Mouse (Mus musculus) intestine, embryonic 16.5 days (tissue): Measurements from ENCODE around the gene Celsr1. TPM values are rescaled to one million over a fixed set of nuclear protein-coding genes. Genes with fewer than 3 reads are reported as not detected.

Source experiments
- ATAC-seq: fragments of 200-750 bp; cut with Nextera tagmentation; 2 replicates; pipeline ENCODE4 v1.8.0; 2017; ENCODE audit warnings: moderate TSS enrichment, moderate library complexity
- H3K27ac ChIP-seq: fragments of 300-500 bp; sonication (generic); 2 replicates; pipeline ENCODE4 v1.5.1; 2014; ENCODE audit warnings: mild to moderate bottlenecking, low read length
- H3K27me3 ChIP-seq: fragments of 300-500 bp; sonication (generic); replicated peaks from 2 replicates; pipeline ENCODE4 v1.6.1; 2014; ENCODE audit warnings: low read length, control low read depth, mixed read lengths; ENCODE audit not compliant: control insufficient read depth, insufficient read depth
- H3K36me3 ChIP-seq: fragments of 300-500 bp; sonication (generic); 2 replicates; pipeline ENCODE4 v1.6.1; 2014; ENCODE audit warnings: low read length, control low read depth; ENCODE audit not compliant: control insufficient read depth, insufficient read depth
- H3K4me1 ChIP-seq: fragments of 300-500 bp; sonication (generic); 2 replicates; pipeline ENCODE4 v1.6.1; 2014; ENCODE audit warnings: low read length, control low read depth, mixed read lengths; ENCODE audit not compliant: control insufficient read depth, insufficient read depth
- H3K4me2 ChIP-seq: fragments of 300-500 bp; sonication (generic); 2 replicates; pipeline ENCODE4 v1.6.1; 2014; ENCODE audit warnings: low read depth, low read length, control low read depth
- H3K4me3 ChIP-seq: fragments of 300-500 bp; sonication (generic); 2 replicates; pipeline ENCODE4 v1.5.1; 2014; ENCODE audit warnings: mild to moderate bottlenecking, low read length
- H3K9ac ChIP-seq: fragments of 300-500 bp; sonication (generic); 2 replicates; pipeline ENCODE4 v1.6.1; 2014; ENCODE audit warnings: low read depth, low read length
- H3K9me3 ChIP-seq: fragments of 300-500 bp; sonication (generic); 2 replicates; pipeline ENCODE4 v1.6.1; 2016; ENCODE audit warnings: low read length, control low read depth; ENCODE audit not compliant: control insufficient read depth
- WGBS: fragments of 180-500 bp; shearing (Covaris S2); extraction: QIAGEN DNeasy Blood & Tissue Kit; methylation state at CpG from one replicate; pipeline ENCODE4 v1.1.7; 2014; 5-methylcytosine and 5-hydroxymethylcytosine counted together
- polyA plus RNA-seq: library from polyadenylated mRNA; unstranded; fragments of >200 nt; fragmentation: Nextera tagmentation; extraction: Ambion mirVana; gene quantifications from 2 replicates; pipeline ENCODE4 v1.2.1, GENCODE M21; 2015

Celsr1 gene
- polyA plus RNA-seq, 1 experiment from 2014 or later: 0.51 TPM

- peaks cover 45% of the 10 kb centered on the region for H3K4me1 ChIP-seq
- ATAC-seq: no peak
- H3K4me3 ChIP-seq: no peak overlapping the region
- H3K27me3 ChIP-seq: no peaks in the 10 kb centered on the region
- no peak overlapping the region for H3K9ac ChIP-seq
- 55% methylated on average over 14 of the region's 14 CpGs for WGBS
- no peaks in the 10 kb centered on the region for H3K9me3 ChIP-seq
- H3K27ac ChIP-seq: no peak overlapping the region
- H3K36me3 ChIP-seq: no peaks in the 10 kb centered on the region; the same call in 1 of the 2 replicates
- H3K4me2 ChIP-seq: no peak overlapping the region
These were observed 33.4 kb upstream of the Celsr1 start for GRCm38 (mm10) chr15:86066836-86067580.

- Histone ChIP-seq H3K9ac (no peak overlapping the region), H3K4me2 (no peak overlapping the region), H3K36me3 (no peaks in the 10 kb centered on the region; the same call in 1 of the 2 replicates), H3K27me3 (no peaks in the 10 kb centered on the region), H3K4me3 (no peak overlapping the region), H3K9me3 (no peaks in the 10 kb centered on the region), H3K27ac (no peak overlapping the region), H3K4me1 (peaks cover 45% of the 10 kb centered on the region)
- no peak for ATAC-seq
- WGBS: 83% methylated on average over 4 of the region's 4 CpGs
These were observed 31.8 kb upstream of the Celsr1 start for GRCm38 (mm10) chr15:86065367-86065766.

GRCm38 (mm10) chr15:86064850-86065229, 31.3 kb upstream of the Celsr1 start:
- no peaks in the 10 kb centered on the region for H3K27me3 ChIP-seq
- no peaks in the 10 kb centered on the region for H3K9me3 ChIP-seq
- H3K4me1 ChIP-seq: peaks cover 47% of the 10 kb centered on the region
- H3K9ac ChIP-seq: no peak overlapping the region
- ATAC-seq: peak; percentile 27
- no peak overlapping the region for H3K4me3 ChIP-seq
- no peaks in the 10 kb centered on the region; the same call in 1 of the 2 replicates for H3K36me3 ChIP-seq
- WGBS: 76% methylated on average over 3 of the region's 3 CpGs
- H3K4me2 ChIP-seq: no peak overlapping the region
- H3K27ac ChIP-seq: no peak overlapping the region

- 87% methylated on average over 8 of the region's 8 CpGs for WGBS
- no peaks in the 10 kb centered on the region for H3K27me3 ChIP-seq
- no peaks in the 10 kb centered on the region for H3K9me3 ChIP-seq
- H3K9ac ChIP-seq: no peak overlapping the region
- H3K4me1 ChIP-seq: peaks cover 52% of the 10 kb centered on the region
- no peak overlapping the region for H3K27ac ChIP-seq
- ATAC-seq: no peak
- H3K4me2 ChIP-seq: no peak overlapping the region
- H3K4me3 ChIP-seq: no peak overlapping the region
- no peaks in the 10 kb centered on the region; the same call in 1 of the 2 replicates for H3K36me3 ChIP-seq
These were observed 30.7 kb upstream of the Celsr1 start for GRCm38 (mm10) chr15:86064191-86064849.

- Histone ChIP-seq H3K4me3 (no peak overlapping the region), H3K27ac (no peak overlapping the region), H3K9me3 (no peaks in the 10 kb centered on the region), H3K4me1 (peaks cover 50% of the 10 kb centered on the region), H3K36me3 (no peaks in the 10 kb centered on the region; the same call in 1 of the 2 replicates), H3K27me3 (no peaks in the 10 kb centered on the region), H3K9ac (no peak overlapping the region), H3K4me2 (no peak overlapping the region)
- ATAC-seq: no peak
- 61% methylated on average over 6 of the region's 6 CpGs for WGBS
These were observed 28.4 kb upstream of the Celsr1 start for GRCm38 (mm10) chr15:86061848-86062481.

GRCm38 (mm10) chr15:86061221-86061620, 27.6 kb upstream of the Celsr1 start:
- 78% methylated on average over 7 of the region's 7 CpGs for whole genome bisulfite sequencing

GRCm38 (mm10) chr15:86060581-86060980, 27.0 kb upstream of the Celsr1 start:
- Histone ChIP-seq H3K9ac (no peak overlapping the region), H3K4me2 (no peak overlapping the region), H3K4me1 (peaks cover 45% of the 10 kb centered on the region), H3K4me3 (no peak overlapping the region), H3K9me3 (no peaks in the 10 kb centered on the region), H3K36me3 (no peaks in the 10 kb centered on the region; the same call in 1 of the 2 replicates), H3K27ac (no peak overlapping the region), H3K27me3 (no peaks in the 10 kb centered on the region)
- WGBS: 77% methylated on average over 12 of the region's 12 CpGs
- ATAC-seq: no peak

More at GRCm38 (mm10) chr15:86061221-86061620, 27.6 kb upstream of the Celsr1 start:
- Histone ChIP-seq H3K4me3 (no peak overlapping the region), H3K9me3 (no peaks in the 10 kb centered on the region), H3K4me1 (peaks cover 45% of the 10 kb centered on the region), H3K27me3 (no peaks in the 10 kb centered on the region), H3K4me2 (no peak overlapping the region), H3K9ac (no peak overlapping the region), H3K27ac (no peak overlapping the region), H3K36me3 (no peaks in the 10 kb centered on the region; the same call in 1 of the 2 replicates)
- no peak for ATAC-seq

- Histone ChIP-seq H3K4me1 (peaks cover 40% of the 10 kb centered on the region), H3K9me3 (no peaks in the 10 kb centered on the region), H3K36me3 (no peaks in the 10 kb centered on the region; the same call in 1 of the 2 replicates), H3K27ac (no peak overlapping the region), H3K9ac (no peak overlapping the region), H3K4me2 (peak overlapping the region; percentile 96), H3K4me3 (no peak overlapping the region), H3K27me3 (no peaks in the 10 kb centered on the region)
- ATAC-seq: no peak
- 67% methylated on average over 7 of the region's 7 CpGs for WGBS
These were observed 26.3 kb upstream of the Celsr1 start for GRCm38 (mm10) chr15:86059835-86060380.
